Mouse (Mus musculus): ENCODE results near the gene Cdipt.

DNA sequence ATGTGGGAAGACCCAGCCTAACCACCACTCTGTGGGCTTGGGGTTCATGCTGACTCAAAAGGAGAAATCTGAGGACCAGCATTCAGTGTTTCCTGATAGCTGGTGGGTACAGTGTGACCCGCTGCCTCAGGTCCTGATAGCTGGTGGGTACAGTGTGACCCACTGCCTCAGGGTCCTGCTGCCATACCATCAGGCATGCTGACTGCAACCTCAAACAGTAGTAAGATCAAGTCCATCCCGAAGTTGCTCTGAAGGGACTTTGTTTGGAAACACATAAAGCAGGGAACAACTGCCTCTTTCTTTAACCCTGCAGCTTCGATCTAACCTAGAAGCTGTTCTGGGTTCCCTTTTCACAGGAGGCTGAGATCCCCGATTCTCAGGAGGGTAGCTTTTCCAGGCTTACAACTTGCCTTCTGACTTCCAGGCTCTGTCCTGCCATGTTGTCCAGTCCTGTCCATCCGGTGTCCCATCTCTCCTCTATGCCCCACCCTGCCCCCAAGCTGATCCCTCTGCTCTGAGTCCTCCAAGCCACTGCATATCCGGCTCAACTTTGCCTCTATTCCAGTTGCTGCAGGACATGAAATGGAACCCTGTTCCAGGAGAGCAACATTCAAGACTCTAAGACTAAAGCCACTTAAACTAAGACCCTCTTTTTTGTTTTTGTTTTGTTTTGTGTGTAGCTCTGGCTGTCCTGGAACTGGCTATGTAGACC, 31.8 kb downstream of the Cdipt start:
- no peak for TF ChIP-seq CTCF (IDR thresholded peaks at IDR 0.05; ENCODE audit: extremely low read depth, insufficient read depth, insufficient read length, insufficient replicate concordance)
- TF ChIP-seq POLR2A (IDR thresholded peaks at IDR 0.05; ENCODE audit: low read depth, low read length): no peak
